Mouse (Mus musculus): ENCODE measurements around the gene Txnrd2.

The Txnrd2 gene

GRCm38 (mm10) chr16:18426215-18426791 lies at the start of gene Txnrd2:
Gene Txnrd2 (plus strand): TSS chr16:18426384.
- DNase-seq (ENCODE audit: low read depth, low spot score), result peak; percentile 76
- H3K27me3 ChIP-seq (ENCODE audit: control insufficient read depth, insufficient read depth, low read length, poor library complexity, severe bottlenecking), result no peaks in the 10 kb centered on the region
- no peaks in the 10 kb centered on the region for H3K36me3 ChIP-seq (ENCODE audit: control insufficient read depth, insufficient read depth, low read length, poor library complexity, severe bottlenecking)

GRCm38 (mm10) chr16:18377203-18377602 lies 49.0 kb upstream of the Txnrd2 start:
- no peak for DNase-seq (ENCODE audit: low read depth, low spot score)
- Histone ChIP-seq H3K27me3 (ENCODE audit: control insufficient read depth, insufficient read depth, low read length, poor library complexity, severe bottlenecking) (no peaks in the 10 kb centered on the region), H3K36me3 (ENCODE audit: control insufficient read depth, insufficient read depth, low read length, poor library complexity, severe bottlenecking) (no peaks in the 10 kb centered on the region)

GRCm38 (mm10) chr16:18378489-18378888 lies 47.7 kb upstream of the Txnrd2 start:
- DNase-seq (ENCODE audit: low read depth, low spot score), result no peak
- H3K27me3 ChIP-seq (ENCODE audit: control insufficient read depth, insufficient read depth, low read length, poor library complexity, severe bottlenecking), result no peaks in the 10 kb centered on the region
- no peaks in the 10 kb centered on the region for H3K36me3 ChIP-seq (ENCODE audit: control insufficient read depth, insufficient read depth, low read length, poor library complexity, severe bottlenecking)

DNA sequence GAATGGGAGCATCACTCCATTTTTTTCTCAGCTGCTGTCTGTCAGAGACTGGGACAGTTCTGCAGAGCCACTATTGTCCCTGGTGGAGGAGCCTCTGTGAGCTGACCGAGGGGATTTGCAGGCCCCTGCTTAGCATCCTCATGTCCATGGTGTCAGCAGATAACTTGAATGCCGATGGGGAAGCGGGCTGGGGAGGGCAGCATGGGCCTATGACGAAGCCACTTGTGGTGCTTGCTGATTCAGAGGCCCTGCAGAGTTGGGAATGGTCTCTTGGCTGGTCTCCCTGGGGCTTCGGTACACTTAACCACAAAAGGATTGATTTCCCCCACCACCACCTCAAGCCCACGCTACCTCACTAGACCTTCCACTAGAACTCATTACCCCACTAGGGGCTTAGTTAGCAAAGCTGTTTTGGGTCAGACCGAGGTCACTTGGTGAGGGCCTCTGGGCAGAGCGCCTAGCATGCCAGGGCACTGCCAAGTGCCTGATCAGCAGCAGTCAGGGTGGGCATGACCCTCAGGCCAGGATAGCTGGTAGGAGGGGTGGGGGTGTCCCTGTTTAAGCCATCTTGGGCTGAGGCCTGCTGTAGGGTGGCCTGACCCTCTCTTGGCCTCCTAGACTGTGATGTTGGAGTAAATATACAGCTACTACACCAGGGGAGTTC lies 46.7 kb upstream of the Txnrd2 start:
- DNase-seq (ENCODE audit: low read depth, low spot score), result no peak
- H3K36me3 ChIP-seq (ENCODE audit: control insufficient read depth, insufficient read depth, low read length, poor library complexity, severe bottlenecking), result no peaks in the 10 kb centered on the region
- no peaks in the 10 kb centered on the region for H3K27me3 ChIP-seq (ENCODE audit: control insufficient read depth, insufficient read depth, low read length, poor library complexity, severe bottlenecking)

DNA sequence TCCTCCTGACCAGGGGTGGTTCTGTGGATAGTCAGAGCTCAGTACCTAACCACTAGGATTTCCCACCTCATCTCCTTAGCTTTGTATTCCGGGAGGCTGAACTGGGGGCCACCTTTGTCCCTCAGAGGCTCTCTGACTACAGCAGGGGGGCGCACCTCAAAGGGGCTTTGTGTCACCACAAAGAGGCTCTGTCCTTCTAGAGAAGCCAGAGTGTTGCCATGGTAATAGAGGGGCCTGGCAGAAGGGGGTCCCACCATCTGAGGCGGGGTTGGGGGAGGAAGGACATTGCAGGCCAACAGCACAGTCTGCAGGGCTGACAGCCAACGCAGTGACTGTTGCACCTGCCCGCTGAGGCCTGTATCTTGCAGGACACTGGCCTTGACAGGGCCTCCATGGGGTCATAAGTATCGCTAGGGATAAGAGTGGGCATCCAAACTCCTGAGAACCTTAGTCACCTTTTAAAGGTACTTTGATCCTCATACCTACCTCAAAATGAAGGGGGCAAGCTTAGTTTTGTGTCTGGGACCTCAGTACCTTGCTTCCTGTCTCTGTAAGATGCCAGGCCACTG lies 45.6 kb upstream of the Txnrd2 start:
- H3K36me3 ChIP-seq (ENCODE audit: control insufficient read depth, insufficient read depth, low read length, poor library complexity, severe bottlenecking), result no peaks in the 10 kb centered on the region
- no peaks in the 10 kb centered on the region for H3K27me3 ChIP-seq (ENCODE audit: control insufficient read depth, insufficient read depth, low read length, poor library complexity, severe bottlenecking)
- no peak for DNase-seq (ENCODE audit: low read depth, low spot score)

GRCm38 (mm10) chr16:18381621-18382258 lies 44.4 kb upstream of the Txnrd2 start:
- no peak for DNase-seq (ENCODE audit: low read depth, low spot score)
- Histone ChIP-seq H3K36me3 (ENCODE audit: control insufficient read depth, insufficient read depth, low read length, poor library complexity, severe bottlenecking) (no peaks in the 10 kb centered on the region), H3K27me3 (ENCODE audit: control insufficient read depth, insufficient read depth, low read length, poor library complexity, severe bottlenecking) (no peaks in the 10 kb centered on the region)

GRCm38 (mm10) chr16:18383045-18383726 lies 43.0 kb upstream of the Txnrd2 start:
- DNase-seq (ENCODE audit: low read depth, low spot score), result no peak
- no peaks in the 10 kb centered on the region for H3K36me3 ChIP-seq (ENCODE audit: control insufficient read depth, insufficient read depth, low read length, poor library complexity, severe bottlenecking)
- H3K27me3 ChIP-seq (ENCODE audit: control insufficient read depth, insufficient read depth, low read length, poor library complexity, severe bottlenecking), result no peaks in the 10 kb centered on the region

- Histone ChIP-seq H3K36me3 (ENCODE audit: control insufficient read depth, insufficient read depth, low read length, poor library complexity, severe bottlenecking) (no peaks in the 10 kb centered on the region), H3K27me3 (ENCODE audit: control insufficient read depth, insufficient read depth, low read length, poor library complexity, severe bottlenecking) (no peaks in the 10 kb centered on the region)
- no peak for DNase-seq (ENCODE audit: low read depth, low spot score)
These were observed 42.4 kb upstream of the Txnrd2 start for GRCm38 (mm10) chr16:18383756-18384155.

GRCm38 (mm10) chr16:18384211-18384610 lies 42.0 kb upstream of the Txnrd2 start:
- no peak for DNase-seq (ENCODE audit: low read depth, low spot score)
- Histone ChIP-seq H3K27me3 (ENCODE audit: control insufficient read depth, insufficient read depth, low read length, poor library complexity, severe bottlenecking) (no peaks in the 10 kb centered on the region), H3K36me3 (ENCODE audit: control insufficient read depth, insufficient read depth, low read length, poor library complexity, severe bottlenecking) (no peaks in the 10 kb centered on the region)

GRCm38 (mm10) chr16:18384659-18385058 lies 41.5 kb upstream of the Txnrd2 start:
- no peak for DNase-seq (ENCODE audit: low read depth, low spot score)
- Histone ChIP-seq H3K36me3 (ENCODE audit: control insufficient read depth, insufficient read depth, low read length, poor library complexity, severe bottlenecking) (no peaks in the 10 kb centered on the region), H3K27me3 (ENCODE audit: control insufficient read depth, insufficient read depth, low read length, poor library complexity, severe bottlenecking) (no peaks in the 10 kb centered on the region)

DNA sequence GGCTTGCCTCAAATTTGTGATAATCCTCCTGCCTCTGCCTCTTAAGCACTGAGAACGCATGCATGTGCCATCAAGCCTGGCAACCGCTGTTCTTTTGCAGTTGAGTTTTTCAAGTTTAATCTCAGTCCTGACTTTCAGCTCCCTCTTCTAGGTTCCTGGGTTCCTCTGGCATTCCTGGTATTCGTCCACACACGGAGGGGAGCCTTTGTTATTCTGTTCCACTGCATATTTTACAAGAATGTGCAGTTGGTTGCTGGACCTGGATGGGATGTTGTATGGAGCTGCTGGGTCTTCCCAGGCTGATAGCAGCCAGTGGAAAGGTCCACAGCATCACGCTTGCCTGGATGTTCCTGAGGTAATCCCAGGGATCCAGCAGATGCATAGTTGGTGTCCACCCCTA lies 40.8 kb upstream of the Txnrd2 start:
- no peaks in the 10 kb centered on the region for H3K36me3 ChIP-seq (ENCODE audit: control insufficient read depth, insufficient read depth, low read length, poor library complexity, severe bottlenecking)
- DNase-seq (ENCODE audit: low read depth, low spot score), result no peak
- no peaks in the 10 kb centered on the region for H3K27me3 ChIP-seq (ENCODE audit: control insufficient read depth, insufficient read depth, low read length, poor library complexity, severe bottlenecking)

DNA sequence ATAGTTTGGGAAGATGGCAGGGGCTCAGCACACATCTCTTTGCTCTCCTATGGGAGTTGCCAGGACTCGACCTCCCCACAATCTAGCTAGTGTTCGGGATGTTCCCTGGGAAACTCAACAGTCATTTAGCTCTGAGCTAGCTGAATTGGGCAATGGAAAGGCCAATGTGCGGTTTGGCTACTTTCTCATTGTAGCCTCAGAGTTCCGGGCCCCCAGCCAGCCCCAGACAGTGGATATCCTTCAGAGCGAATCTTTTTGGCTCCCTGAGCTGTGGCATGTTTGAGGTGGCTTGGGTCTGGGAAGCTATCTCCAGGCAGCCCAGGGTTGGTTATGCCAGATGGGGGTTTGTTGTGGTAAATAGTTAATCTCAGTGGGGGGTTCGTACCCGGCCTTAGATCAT lies 39.7 kb upstream of the Txnrd2 start:
- DNase-seq (ENCODE audit: low read depth, low spot score), result no peak

DNA sequence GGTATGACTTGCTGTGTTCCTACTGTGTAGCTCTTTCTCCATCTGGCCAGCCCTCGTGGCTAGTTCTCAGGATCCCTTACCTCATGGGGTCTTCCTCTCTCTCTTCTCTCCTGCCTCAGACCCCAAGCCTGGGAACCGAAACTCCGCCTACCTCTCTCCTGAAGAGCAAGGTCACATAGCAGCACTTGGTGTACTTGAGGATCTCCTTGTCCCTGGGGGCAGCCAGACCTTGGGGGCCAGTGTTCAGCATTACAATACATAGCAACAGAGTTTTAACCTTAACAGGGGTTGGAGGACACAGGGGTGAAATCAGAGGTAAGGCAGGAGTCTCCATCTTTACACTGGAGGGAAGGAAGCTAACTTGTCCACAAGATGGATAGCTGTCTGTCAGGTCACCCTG lies 39.2 kb upstream of the Txnrd2 start:
- H3K27me3 ChIP-seq (ENCODE audit: control insufficient read depth, insufficient read depth, low read length, poor library complexity, severe bottlenecking), result no peaks in the 10 kb centered on the region
- H3K36me3 ChIP-seq (ENCODE audit: control insufficient read depth, insufficient read depth, low read length, poor library complexity, severe bottlenecking), result no peaks in the 10 kb centered on the region
- no peak for DNase-seq (ENCODE audit: low read depth, low spot score)

More for the DNA sequence above, 39.7 kb upstream of the Txnrd2 start:
- Histone ChIP-seq H3K27me3 (ENCODE audit: control insufficient read depth, insufficient read depth, low read length, poor library complexity, severe bottlenecking) (no peaks in the 10 kb centered on the region), H3K36me3 (ENCODE audit: control insufficient read depth, insufficient read depth, low read length, poor library complexity, severe bottlenecking) (no peaks in the 10 kb centered on the region)

DNA sequence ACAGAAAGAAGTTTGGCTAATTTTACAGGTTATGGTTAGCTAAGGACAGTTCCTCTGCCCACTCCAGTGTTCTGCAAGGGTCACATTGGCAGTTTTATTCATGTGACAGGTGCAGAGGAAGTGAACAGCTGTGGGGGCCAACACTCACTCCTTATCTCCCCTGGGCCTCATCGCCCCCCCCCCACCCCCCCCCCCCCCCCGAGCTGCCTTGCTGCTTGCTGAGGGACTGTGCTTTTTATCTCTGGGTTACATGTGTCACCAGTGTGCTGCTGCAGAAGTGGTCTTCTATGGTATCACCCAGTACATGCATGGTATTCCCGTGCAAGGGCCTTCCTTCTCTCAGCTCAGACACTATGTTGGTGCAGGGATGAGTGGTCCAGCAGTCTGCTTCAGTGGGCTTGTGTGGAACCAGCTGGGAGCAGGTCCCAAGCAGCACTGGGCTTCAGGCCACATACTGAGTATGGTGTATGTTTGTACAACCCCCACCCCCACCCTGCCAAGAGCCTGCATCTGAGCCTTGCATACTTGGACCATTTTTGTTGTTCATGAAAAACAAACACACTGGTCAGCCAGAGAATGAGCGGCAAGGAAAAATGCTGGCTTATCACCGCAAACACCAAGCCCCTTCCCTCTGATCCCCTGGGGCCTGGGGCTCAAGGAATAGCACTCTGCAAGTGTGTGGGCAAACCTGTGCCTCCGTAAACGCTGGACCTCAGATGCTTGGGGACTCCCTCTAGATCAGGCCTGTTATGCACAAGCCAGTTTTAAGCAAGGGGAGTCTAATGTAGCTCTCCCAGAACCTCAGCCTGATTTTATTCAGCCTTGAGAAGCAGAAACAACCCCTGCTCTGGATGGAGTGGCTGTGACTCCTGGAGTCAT lies 38.2 kb upstream of the Txnrd2 start:
- DNase-seq (ENCODE audit: low read depth, low spot score), result peak; percentile 31
- no peaks in the 10 kb centered on the region for H3K36me3 ChIP-seq (ENCODE audit: control insufficient read depth, insufficient read depth, low read length, poor library complexity, severe bottlenecking)
- H3K27me3 ChIP-seq (ENCODE audit: control insufficient read depth, insufficient read depth, low read length, poor library complexity, severe bottlenecking), result no peaks in the 10 kb centered on the region
